Mouse (Mus musculus): ENCODE measurements around the gene Slc16a12.

DNA sequence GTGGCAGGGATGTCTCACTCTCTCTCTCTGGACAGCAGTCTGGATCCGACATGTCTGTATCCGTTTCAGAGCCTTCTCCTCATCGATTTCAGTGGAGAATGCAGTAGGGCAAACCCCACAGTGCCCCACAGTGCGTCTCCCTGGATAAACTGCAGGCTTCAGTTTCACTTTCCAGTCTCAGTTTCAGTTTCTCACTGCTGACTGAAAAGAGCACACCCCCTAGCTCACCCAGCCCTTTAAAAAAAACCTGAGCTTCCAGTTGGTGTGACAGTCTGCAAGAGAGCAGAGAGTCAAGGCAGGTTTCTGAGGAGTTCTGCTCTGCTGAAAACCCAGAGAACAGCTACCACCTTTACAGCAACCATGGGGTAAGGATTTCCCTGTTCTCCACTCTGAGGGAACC lies 106.5 kb downstream of the Slc16a12 start, which contains the start of the genes Ifit1bl2 and Ifit1:
- TF ChIP-seq GATA1 (IDR thresholded peaks at IDR 0.05; ENCODE audit: borderline replicate concordance, low read length): no peak
- TF ChIP-seq FLI1 (IDR thresholded peaks at IDR 0.05; ENCODE audit: low read length): no peak

Data from megakaryocyte, embryonic 14.5 days (primary cell).